Mouse (Mus musculus): ENCODE measurements around the gene Ninj2. TPM values are rescaled to one million over a fixed set of nuclear protein-coding genes. Genes with fewer than 3 reads are reported as not detected.

Gene Ninj2
- polyA plus RNA-seq, 1 experiment from 2014 or later: not detected

DNA sequence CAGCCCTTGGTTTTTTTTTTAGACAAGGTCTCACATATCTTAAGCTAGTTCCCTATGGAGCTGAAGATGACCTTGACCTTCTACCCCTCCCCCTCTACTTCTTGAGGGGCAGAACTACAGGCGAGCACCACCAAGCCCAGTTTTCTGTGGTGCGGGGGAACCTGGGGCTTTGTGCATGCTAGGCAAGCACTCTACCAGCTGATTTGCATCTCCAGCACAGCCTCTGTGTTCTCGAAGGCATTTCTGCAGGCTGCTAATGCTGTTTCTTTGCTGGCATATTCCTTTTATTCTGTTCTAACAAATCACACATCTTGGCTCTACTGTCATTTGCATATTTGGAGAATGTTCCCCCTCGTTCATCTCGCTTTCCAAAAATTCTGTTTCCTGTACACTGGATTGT lies 6.2 kb downstream of the Ninj2 start:
- H3K9ac ChIP-seq: no peak overlapping the region
- H3K27me3 ChIP-seq (replicated peaks): no peaks in the 10 kb centered on the region
- no peak overlapping the region for H3K27ac ChIP-seq
- no peaks in the 10 kb centered on the region for H3K9me3 ChIP-seq
- H3K4me3 ChIP-seq: no peak overlapping the region
- 79% methylated on average over 5 of the region's 5 CpGs for WGBS
- H3K36me3 ChIP-seq: no peaks in the 10 kb centered on the region
- ATAC-seq (ENCODE audit: low FRiP score, low read depth): no peak
- no peaks in the 10 kb centered on the region for H3K4me1 ChIP-seq
- H3K4me2 ChIP-seq (replicated peaks): no peak overlapping the region

DNA sequence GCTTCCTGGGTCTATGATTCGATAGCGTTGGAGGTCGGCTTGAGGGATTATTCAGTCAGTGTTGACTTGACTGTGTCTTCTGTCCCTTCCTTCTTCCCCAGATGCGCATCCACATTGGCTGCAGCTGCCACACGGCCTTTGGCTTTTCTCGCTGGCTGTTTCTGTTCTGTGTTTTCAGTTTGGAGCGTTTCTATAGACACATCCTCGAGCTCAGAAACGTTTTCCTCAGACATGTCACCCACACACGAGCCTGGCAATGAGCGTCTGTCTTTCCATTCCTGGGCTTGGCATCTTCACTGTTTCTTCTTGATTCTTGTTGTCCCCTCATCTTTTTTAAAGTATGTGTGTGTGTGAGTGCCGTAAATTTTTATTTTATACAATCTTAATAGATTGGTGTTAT lies 8.1 kb downstream of the Ninj2 start:
- Histone ChIP-seq H3K4me1 (no peaks in the 10 kb centered on the region), H3K27ac (no peak overlapping the region), H3K27me3 (replicated peaks) (no peaks in the 10 kb centered on the region), H3K9ac (no peak overlapping the region), H3K4me2 (replicated peaks) (no peak overlapping the region), H3K4me3 (no peak overlapping the region), H3K36me3 (no peaks in the 10 kb centered on the region), H3K9me3 (no peaks in the 10 kb centered on the region)
- ATAC-seq (ENCODE audit: low FRiP score, low read depth): no peak
- WGBS: 85% methylated on average over 12 of the region's 12 CpGs

DNA sequence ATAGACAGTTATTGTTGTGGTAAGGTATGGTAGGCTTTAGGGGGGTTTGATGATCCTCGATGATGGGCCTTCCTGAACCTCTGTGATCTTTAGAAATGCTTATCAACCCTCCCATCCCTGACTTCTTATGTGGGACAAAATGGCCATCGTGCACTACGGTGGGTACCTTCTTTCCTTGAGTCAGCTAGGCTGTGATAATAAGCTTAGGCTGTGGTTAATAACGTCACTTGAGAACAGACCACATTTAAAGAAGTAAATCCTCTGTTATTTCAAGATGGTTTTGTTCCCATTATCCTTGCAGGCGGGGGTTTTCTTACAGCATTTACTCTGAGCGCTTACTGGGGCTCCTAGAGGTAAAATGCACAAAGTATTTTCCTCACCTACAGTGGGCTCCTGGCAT lies 8.8 kb downstream of the Ninj2 start:
- no peak overlapping the region for H3K4me3 ChIP-seq
- no peak overlapping the region for H3K27ac ChIP-seq
- ATAC-seq (ENCODE audit: low FRiP score, low read depth): no peak
- no peak overlapping the region for H3K4me2 ChIP-seq (replicated peaks)
- no peak overlapping the region for H3K9ac ChIP-seq
- no peaks in the 10 kb centered on the region for H3K9me3 ChIP-seq
- no peaks in the 10 kb centered on the region for H3K4me1 ChIP-seq
- WGBS: 87% methylated on average over 6 of the region's 6 CpGs
- no peaks in the 10 kb centered on the region for H3K27me3 ChIP-seq (replicated peaks)
- H3K36me3 ChIP-seq: no peaks in the 10 kb centered on the region

DNA sequence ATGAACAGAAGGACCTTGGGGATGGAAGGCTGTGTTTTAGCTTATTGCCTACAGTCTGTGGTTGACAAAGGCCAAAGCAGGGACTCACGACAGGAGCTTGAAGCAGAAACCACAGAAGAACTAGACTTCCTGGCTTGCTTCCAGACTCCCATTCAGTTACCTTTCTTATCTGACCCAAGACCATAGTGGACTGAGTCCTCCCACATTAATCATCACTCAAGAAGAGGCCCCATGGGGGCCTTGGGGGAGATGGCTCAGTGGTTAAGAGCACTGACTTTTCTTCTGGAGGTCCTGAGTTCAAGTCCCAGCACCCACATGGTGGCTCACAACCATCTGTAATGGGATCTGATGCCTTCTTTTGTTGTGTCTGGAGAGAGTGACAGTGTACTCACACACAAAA lies 10.0 kb downstream of the Ninj2 start:
- Histone ChIP-seq H3K27me3 (replicated peaks) (no peaks in the 10 kb centered on the region), H3K4me2 (replicated peaks) (no peak overlapping the region), H3K36me3 (no peaks in the 10 kb centered on the region), H3K9me3 (no peaks in the 10 kb centered on the region), H3K9ac (no peak overlapping the region), H3K4me1 (no peaks in the 10 kb centered on the region), H3K4me3 (no peak overlapping the region), H3K27ac (no peak overlapping the region)
- ATAC-seq (ENCODE audit: low FRiP score, low read depth): no peak
- WGBS: 79% methylated on average over 1 of the region's 1 CpGs

DNA sequence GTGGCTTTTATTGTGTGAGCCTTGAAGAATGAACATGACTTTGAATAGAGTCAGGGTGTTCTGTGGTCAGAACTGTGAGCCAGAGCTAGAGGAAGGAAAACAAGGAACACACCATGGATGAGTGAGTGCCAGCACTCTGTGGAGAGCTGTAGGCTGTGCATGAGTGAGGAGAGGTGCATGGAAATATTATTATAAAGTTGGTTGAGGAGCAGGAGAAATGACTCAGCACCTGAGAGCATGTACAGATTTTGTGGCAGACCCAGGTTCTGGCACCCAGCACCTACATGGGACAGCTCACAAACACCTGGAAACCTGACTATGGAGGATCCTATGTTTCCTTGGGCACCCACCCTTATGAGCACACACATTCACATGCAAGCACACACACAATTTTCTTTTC lies 11.9 kb downstream of the Ninj2 start:
- Histone ChIP-seq H3K27ac (no peak overlapping the region), H3K36me3 (no peaks in the 10 kb centered on the region), H3K4me1 (no peaks in the 10 kb centered on the region), H3K4me2 (replicated peaks) (no peak overlapping the region), H3K9me3 (no peaks in the 10 kb centered on the region), H3K4me3 (no peak overlapping the region), H3K27me3 (replicated peaks) (no peaks in the 10 kb centered on the region), H3K9ac (no peak overlapping the region)
- no peak for ATAC-seq (ENCODE audit: low FRiP score, low read depth)

DNA sequence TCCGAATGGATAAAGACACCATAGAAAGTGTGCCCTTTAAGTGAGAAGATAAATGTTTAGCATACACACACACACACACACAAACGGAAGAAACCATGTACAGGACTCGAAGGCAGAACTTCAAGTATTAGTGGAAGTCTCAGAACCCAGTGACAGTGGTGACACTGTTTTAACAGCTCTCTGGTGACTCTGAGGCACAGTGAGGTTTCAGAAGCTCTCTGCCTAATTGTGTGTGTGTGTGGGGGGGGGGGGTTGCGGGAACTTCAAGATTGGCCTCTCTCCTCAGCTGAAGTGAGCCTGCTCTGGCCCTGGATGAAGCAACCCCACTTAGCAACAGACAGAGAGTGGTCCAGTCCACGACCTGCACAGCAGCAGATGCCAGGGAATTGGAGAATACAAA lies 14.4 kb downstream of the Ninj2 start:
- Histone ChIP-seq H3K4me2 (replicated peaks) (no peak overlapping the region), H3K9me3 (no peaks in the 10 kb centered on the region), H3K36me3 (no peaks in the 10 kb centered on the region), H3K9ac (no peak overlapping the region), H3K27me3 (replicated peaks) (no peaks in the 10 kb centered on the region), H3K4me1 (peaks cover 11% of the 10 kb centered on the region), H3K4me3 (no peak overlapping the region), H3K27ac (no peak overlapping the region)
- ATAC-seq (ENCODE audit: low FRiP score, low read depth): no peak
- WGBS: 78% methylated on average over 5 of the region's 5 CpGs

DNA sequence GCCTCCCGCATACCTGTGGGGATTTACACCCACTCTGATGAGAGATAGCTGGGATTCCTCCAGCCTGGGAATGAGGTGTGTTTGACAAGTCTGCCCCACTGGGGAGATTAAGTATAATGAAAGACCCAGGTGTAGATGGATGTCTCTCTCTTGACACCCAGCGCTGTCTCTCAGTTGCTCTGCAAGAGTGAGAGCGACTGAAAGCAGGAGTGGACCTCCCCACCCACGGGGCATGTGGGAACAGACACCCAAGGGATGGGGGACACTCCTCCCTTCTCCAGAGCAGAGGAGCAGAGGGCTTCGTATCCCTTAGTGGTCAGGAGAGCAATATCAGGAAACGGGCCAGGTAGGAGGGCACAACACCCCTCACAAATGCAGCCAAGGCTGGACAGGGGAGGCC lies 14.9 kb downstream of the Ninj2 start:
- Histone ChIP-seq H3K4me3 (no peak overlapping the region), H3K27me3 (replicated peaks) (no peaks in the 10 kb centered on the region), H3K36me3 (no peaks in the 10 kb centered on the region), H3K9ac (no peak overlapping the region), H3K9me3 (no peaks in the 10 kb centered on the region), H3K4me1 (peaks cover 11% of the 10 kb centered on the region), H3K4me2 (replicated peaks) (no peak overlapping the region), H3K27ac (no peak overlapping the region)
- no peak for ATAC-seq (ENCODE audit: low FRiP score, low read depth)
- WGBS: 72% methylated on average over 6 of the region's 6 CpGs

DNA sequence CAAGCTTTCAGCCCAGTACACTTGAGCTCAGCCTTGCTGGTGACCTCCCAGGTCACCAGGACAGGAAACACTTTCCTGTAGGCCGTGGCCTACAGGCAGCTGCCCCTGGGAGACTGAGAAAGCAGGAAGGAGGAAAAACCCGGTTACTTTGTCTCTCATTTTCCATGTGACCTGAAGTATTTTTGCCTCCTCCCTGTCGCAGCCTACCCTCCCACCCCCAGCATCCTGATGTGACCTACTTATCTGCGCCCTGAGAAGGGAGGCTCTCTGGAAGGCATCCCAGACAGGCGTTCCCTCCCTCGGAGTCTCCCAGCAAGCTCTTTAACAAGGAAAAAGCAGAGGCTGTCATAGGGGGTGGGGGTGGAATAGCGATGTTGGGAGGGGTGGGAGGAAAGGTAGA lies 16.0 kb downstream of the Ninj2 start:
- no peaks in the 10 kb centered on the region for H3K27me3 ChIP-seq (replicated peaks)
- no peaks in the 10 kb centered on the region for H3K9me3 ChIP-seq
- no peak overlapping the region for H3K4me2 ChIP-seq (replicated peaks)
- no peak overlapping the region for H3K27ac ChIP-seq
- H3K4me3 ChIP-seq: no peak overlapping the region
- 42% methylated on average over 7 of the region's 7 CpGs for WGBS
- no peak overlapping the region for H3K9ac ChIP-seq
- ATAC-seq (ENCODE audit: low FRiP score, low read depth): no peak
- no peaks in the 10 kb centered on the region for H3K36me3 ChIP-seq
- peaks cover 11% of the 10 kb centered on the region for H3K4me1 ChIP-seq

DNA sequence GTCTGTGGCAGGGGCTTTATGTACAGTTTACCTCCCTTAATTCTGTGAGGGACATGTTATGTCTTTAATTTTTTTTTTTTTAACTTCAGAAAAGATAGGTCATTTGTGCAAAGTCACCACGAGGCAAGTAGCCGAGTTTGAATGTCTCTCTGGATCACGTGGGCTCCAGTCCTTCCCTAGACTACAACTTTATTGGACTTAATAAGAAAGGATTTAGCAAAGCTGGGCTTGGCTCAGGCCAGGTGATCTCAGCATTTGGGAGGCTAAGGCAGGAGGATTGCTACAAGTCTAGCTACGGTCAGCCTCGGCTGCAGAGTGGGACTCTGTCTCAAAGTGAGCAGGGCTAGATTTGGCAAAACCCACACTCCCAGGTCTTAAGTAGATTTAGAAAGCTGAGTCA lies 16.8 kb downstream of the Ninj2 start:
- Histone ChIP-seq H3K27me3 (replicated peaks) (no peaks in the 10 kb centered on the region), H3K9ac (no peak overlapping the region), H3K4me3 (no peak overlapping the region), H3K4me1 (peaks cover 11% of the 10 kb centered on the region), H3K36me3 (no peaks in the 10 kb centered on the region), H3K9me3 (no peaks in the 10 kb centered on the region), H3K4me2 (replicated peaks) (no peak overlapping the region), H3K27ac (no peak overlapping the region)
- ATAC-seq (ENCODE audit: low FRiP score, low read depth): no peak
- WGBS: 85% methylated on average over 5 of the region's 5 CpGs

DNA sequence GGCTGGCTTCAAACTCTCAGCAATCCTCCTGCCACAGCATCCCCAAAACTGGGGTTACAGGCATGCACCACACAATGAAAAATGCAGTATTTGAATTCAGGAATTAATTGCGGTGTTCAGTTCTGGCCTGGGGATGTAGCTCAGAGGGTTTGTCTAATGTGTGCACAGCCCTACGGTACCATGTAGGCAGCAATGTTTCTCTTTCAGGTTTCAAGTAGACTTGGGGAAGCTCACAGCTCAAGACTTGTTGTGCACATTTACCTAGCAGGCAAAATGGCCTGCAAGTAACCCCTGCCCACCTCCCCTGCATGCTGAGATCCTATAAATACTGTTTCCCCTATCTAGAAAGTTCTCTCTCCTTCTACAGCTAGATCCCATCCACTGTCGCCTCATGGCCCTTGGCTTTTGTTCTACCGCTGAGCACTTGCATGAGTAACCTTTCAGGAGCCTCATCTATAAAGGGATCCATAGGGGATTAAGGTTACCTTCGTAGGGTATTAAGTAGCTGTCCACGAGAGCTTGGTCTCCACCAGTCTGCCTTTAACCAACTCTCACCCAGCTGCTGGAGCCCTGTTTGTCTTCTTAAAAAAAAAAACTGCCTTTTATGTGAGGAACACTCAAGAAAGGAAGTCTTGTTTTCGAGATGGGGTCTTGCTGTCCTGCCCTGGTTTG lies 17.7 kb downstream of the Ninj2 start:
- 83% methylated on average over 7 of the region's 7 CpGs for WGBS
- Histone ChIP-seq H3K4me1 (peaks cover 11% of the 10 kb centered on the region), H3K27me3 (replicated peaks) (no peaks in the 10 kb centered on the region), H3K9me3 (no peaks in the 10 kb centered on the region), H3K4me3 (no peak overlapping the region), H3K4me2 (replicated peaks) (no peak overlapping the region), H3K36me3 (no peaks in the 10 kb centered on the region), H3K27ac (no peak overlapping the region), H3K9ac (no peak overlapping the region)
- no peak for ATAC-seq (ENCODE audit: low FRiP score, low read depth)

DNA sequence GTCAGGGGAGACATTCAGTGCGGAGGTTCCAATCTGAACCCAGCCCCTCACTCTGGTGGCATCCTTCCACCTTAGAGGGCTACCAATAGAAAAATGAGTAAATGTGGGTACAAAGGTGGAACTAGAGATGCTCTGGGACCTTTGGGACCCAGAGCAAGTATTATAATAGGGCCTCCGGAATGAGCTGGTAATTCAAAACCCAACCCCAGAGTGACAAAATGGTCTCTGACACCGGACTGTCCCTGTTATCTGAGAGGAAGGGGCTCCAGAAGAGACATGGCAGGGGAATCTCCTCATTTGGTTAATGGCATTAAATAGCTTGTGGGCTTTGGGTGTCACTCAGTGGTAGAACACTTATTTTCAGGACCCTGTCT lies 18.2 kb downstream of the Ninj2 start:
- WGBS: 85% methylated on average over 3 of the region's 3 CpGs
- Histone ChIP-seq H3K4me3 (no peak overlapping the region), H3K36me3 (no peaks in the 10 kb centered on the region), H3K9ac (no peak overlapping the region), H3K27ac (no peak overlapping the region), H3K9me3 (no peaks in the 10 kb centered on the region), H3K27me3 (replicated peaks) (no peaks in the 10 kb centered on the region), H3K4me1 (peaks cover 11% of the 10 kb centered on the region), H3K4me2 (replicated peaks) (no peak overlapping the region)
- ATAC-seq (ENCODE audit: low FRiP score, low read depth): no peak

DNA sequence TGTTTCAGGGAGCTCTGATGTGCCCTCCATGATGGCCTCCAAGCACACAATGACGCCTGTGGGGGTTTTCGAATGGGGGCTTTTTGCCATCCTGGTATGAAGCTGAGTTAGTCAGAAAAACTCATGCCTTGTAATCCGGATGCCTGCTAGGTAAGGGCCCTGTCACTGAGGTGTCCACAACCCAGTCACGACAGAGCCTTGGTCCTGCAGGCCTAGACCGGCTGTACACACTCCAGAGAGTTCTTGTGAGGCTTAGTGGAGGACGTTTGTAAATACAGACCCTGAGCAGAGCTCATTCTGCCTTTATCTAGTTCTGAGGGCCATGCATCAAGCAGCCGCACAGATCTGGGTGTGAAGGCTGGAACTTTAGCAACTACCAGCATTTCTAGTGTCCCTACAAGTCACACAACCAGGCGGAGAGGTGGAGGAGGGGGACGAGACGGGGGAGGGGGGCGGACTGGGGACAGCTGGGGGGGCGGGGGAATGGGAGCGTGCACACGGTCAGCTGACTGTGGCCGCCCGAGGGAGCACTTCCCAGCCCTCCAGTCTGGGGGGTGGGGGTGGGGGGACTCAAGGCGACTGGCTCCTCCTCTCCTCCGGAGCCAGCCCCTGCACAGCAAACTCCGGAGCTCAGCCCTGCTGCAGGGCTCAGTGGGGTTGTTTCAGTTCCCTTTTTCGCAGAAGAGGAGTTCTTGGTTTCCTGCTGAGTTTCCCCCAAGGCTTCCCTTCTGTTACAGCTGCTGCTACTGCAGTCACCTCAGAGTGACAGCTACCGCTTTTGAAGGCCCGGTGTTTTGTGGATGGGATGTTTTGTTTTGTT lies 19.0 kb downstream of the Ninj2 start:
- H3K27me3 ChIP-seq (replicated peaks): no peaks in the 10 kb centered on the region
- no peaks in the 10 kb centered on the region for H3K36me3 ChIP-seq
- no peaks in the 10 kb centered on the region for H3K9me3 ChIP-seq
- 0 out of 2 replicates have a peak overlapping the region, but pooled peaks have one; percentile 38 for H3K27ac ChIP-seq
- H3K4me1 ChIP-seq: peaks cover 11% of the 10 kb centered on the region
- ATAC-seq (ENCODE audit: low FRiP score, low read depth): peak; percentile 96
- H3K4me3 ChIP-seq: 0 out of 2 replicates have a peak overlapping the region, but pooled peaks have one; percentile 8
- WGBS: 7% methylated on average over 21 of the region's 22 CpGs
- no peak overlapping the region; the same call in 1 of the 2 replicates for H3K9ac ChIP-seq
- peak overlapping the region; percentile 55 for H3K4me2 ChIP-seq (replicated peaks)

DNA sequence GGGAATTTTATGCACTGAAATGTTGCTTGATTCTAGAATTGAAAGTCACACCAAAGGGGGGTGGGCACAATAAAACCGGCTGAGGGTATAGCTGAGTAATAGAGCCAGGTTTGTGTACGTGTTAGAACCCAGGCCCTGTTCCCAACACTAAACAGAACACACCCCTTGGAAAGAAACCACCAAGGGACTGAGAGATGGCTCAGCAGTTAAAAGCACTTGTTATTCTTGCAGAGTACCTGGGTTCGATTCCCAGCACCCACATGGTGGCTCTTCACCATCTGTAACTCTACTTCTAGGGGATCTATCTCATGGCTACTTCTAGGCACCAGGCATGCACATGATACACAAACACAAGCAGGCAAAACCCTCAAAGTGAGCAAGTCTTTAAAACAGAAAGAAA lies 20.7 kb downstream of the Ninj2 start:
- ATAC-seq (ENCODE audit: low FRiP score, low read depth): no peak
- Histone ChIP-seq H3K4me1 (peaks cover 11% of the 10 kb centered on the region), H3K27ac (no peak overlapping the region), H3K4me3 (no peak overlapping the region), H3K4me2 (replicated peaks) (no peak overlapping the region), H3K36me3 (no peaks in the 10 kb centered on the region), H3K9ac (no peak overlapping the region), H3K9me3 (no peaks in the 10 kb centered on the region), H3K27me3 (replicated peaks) (no peaks in the 10 kb centered on the region)
- WGBS: 94% methylated on average over 3 of the region's 3 CpGs

Data from neural tube, embryonic 12.5 days (tissue).